Mouse (Mus musculus) intestine, embryonic 15.5 days (tissue): ENCODE results near the gene Arntl. TPM values are rescaled to one million over a fixed set of nuclear protein-coding genes. Genes with fewer than 3 reads are reported as not detected.
"Not testable (repeated sequence)": the region's sequence is repeated elsewhere in the genome, so short reads cannot be mapped to it uniquely, and the experiment has no call there.

Experiments
- ATAC-seq: fragments of 200-750 bp; cut with Nextera tagmentation; 2 replicates; pipeline ENCODE4 v1.8.0; 2017; ENCODE audit warnings: moderate TSS enrichment, moderate library complexity
- H3K27ac ChIP-seq: fragments of 300-500 bp; sonication (generic); 2 replicates; pipeline ENCODE4 v1.5.1; 2015; ENCODE audit warnings: mild to moderate bottlenecking, inconsistent platforms
- H3K27me3 ChIP-seq: fragments of 300-500 bp; sonication (generic); replicated peaks from 2 replicates; pipeline ENCODE4 v1.6.1; 2015; ENCODE audit warnings: inconsistent platforms
- H3K36me3 ChIP-seq: fragments of 300-500 bp; sonication (generic); 2 replicates; pipeline ENCODE4 v1.6.1; 2015; ENCODE audit warnings: inconsistent platforms
- H3K4me1 ChIP-seq: fragments of 300-500 bp; sonication (generic); replicated peaks from 2 replicates; pipeline ENCODE4 v1.6.1; 2015; ENCODE audit warnings: inconsistent platforms
- H3K4me2 ChIP-seq: fragments of 300-500 bp; sonication (generic); replicated peaks from 2 replicates; pipeline ENCODE4 v1.6.1; 2015; ENCODE audit warnings: mild to moderate bottlenecking, inconsistent platforms
- H3K4me3 ChIP-seq: fragments of 300-500 bp; sonication (generic); replicated peaks from 2 replicates; pipeline ENCODE4 v1.5.1; 2015; ENCODE audit warnings: inconsistent platforms
- H3K9ac ChIP-seq: fragments of 300-500 bp; sonication (generic); 2 replicates; pipeline ENCODE4 v1.6.1; 2015; ENCODE audit warnings: inconsistent platforms
- H3K9me3 ChIP-seq: fragments of 300-500 bp; sonication (generic); 2 replicates; pipeline ENCODE4 v1.6.1; 2016; ENCODE audit warnings: inconsistent platforms
- WGBS: fragments of 180-500 bp; shearing (Covaris S2); methylation state at CpG from one replicate; pipeline ENCODE4 v1.1.7; 2015; 5-methylcytosine and 5-hydroxymethylcytosine counted together
- polyA plus RNA-seq: library from polyadenylated mRNA; unstranded; fragments of >200 nt; fragmentation: Nextera tagmentation; extraction: Ambion mirVana; gene quantifications from 2 replicates; pipeline ENCODE4 v1.2.1, GENCODE M21; 2015

Arntl gene
- polyA plus RNA-seq, 1 experiment from 2014 or later: 8.5 TPM

DNA sequence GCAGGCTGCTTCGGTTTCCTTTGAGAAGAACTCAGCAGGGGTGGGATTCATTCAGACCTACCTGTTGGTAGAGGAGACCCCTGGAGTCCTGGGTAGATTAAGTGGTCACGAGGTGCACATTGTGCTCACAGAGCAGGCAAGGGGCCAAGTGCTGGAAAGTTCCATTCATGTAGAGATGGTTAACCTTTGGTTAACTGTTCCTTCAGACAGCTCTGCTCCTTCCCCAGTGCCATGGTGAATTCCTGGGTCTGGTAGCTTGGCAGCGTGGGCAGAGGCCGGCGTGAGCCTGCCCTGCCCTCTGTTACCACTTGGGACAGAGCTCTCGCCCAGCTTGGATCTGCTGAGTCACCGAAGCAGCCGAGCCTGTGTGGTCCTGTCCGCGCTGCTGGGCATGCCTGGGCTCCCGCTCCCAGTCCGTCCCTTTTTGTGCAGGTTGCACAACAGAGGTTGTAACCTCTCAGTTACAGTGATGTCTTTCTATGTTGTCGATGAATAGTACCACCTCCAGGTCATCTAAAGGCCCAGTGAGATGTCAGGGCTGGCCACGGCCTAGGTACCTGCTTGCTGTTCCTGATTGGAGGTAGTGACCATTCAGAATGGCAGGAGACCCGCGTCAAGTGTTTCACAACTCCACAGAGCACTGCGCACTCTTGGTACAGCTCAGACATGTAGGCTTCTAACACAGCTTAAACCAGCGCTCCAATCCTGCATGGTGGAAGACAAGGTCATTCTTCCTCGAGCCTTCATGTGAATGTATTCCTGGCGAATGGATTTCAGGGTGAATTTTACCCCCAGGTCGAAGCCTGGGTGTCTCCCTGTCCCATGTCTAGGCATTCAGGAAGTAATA lies 53.3 kb downstream of the Arntl start:
- no peaks in the 10 kb centered on the region for H3K9me3 ChIP-seq
- no peak overlapping the region for H3K4me2 ChIP-seq
- no peak overlapping the region for H3K9ac ChIP-seq
- H3K36me3 ChIP-seq: no peaks in the 10 kb centered on the region
- 83% methylated on average over 21 of the region's 21 CpGs for WGBS
- 0 out of 2 replicates have a peak, but pooled peaks cover 9% of the 10 kb centered on the region for H3K4me1 ChIP-seq
- no peaks in the 10 kb centered on the region for H3K27me3 ChIP-seq
- ATAC-seq: no peak
- H3K4me3 ChIP-seq: no peak overlapping the region
- no peak overlapping the region for H3K27ac ChIP-seq

DNA sequence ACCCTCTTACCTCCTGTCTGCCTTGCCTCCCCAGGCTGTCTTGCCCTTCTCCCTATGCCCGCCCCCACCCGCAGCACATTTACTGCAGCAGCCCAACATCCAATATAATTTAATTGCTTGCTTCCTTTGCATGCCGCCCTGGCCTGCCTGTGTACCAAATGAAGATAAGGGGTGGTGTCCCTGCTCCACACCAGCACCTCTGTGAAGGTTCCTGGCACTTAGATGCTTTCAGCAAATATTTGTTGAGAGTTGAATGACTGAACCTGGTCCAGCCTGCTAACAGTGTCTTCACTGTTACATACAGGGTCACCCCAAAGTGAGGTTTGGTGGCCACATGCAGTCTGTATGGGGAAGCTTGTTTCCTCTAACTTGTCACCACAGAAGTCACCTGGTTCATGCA lies 54.4 kb downstream of the Arntl start:
- H3K9ac ChIP-seq: no peak overlapping the region
- H3K36me3 ChIP-seq: no peaks in the 10 kb centered on the region
- WGBS: 45% methylated on average over 3 of the region's 3 CpGs
- H3K27me3 ChIP-seq: no peaks in the 10 kb centered on the region
- H3K4me1 ChIP-seq: 0 out of 2 replicates have a peak, but pooled peaks cover 9% of the 10 kb centered on the region
- H3K9me3 ChIP-seq: no peaks in the 10 kb centered on the region
- no peak overlapping the region for H3K4me2 ChIP-seq
- H3K4me3 ChIP-seq: no peak overlapping the region
- ATAC-seq: 0 out of 2 replicates have a peak, but pooled peaks have one; percentile 42
- no peak overlapping the region for H3K27ac ChIP-seq

DNA sequence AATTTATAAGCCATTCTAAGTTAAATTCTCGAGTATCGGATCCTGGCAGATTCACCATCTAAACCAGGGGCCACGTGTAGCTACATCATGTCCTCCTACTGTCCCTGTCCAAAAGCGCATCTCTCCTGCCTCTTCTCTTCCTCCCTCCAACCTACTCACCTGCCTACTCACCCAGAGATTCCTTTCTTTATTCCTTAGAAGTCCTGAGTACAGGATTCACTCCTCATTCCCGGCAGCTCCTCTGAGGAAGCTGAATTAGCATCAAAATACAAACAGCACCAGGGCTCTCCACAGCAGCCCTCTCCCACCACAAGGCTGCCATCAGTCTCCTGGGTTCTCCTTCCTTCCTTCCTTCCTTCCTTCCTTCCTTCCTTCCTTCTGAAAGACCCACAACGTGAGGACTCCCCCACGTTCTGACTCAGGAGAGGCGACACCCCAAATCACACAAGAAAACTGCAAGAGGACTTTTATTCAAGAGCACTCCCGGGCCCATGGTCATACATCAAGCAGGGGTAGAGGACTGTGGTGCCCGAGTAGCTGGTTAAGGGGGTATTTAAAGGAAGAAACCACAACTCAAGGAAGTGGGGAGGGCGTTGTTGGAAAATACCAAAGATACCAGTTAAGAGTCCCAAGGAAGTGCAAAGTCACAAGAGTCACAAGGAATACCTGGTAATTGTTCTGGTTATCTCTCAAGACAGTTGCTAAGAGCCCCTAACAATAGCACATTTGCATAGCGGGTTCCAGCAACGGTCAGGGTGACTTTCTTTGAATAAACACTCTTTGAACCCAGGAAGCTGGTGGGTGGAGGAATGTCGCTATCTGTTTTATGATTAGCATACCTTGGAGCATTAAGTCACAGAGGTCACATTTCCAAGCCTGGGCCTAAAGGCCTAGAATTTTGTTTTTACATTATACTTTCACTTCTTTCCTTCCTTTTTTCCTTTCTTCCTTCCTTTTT lies 55.5 kb downstream of the Arntl start:
- not testable (repeated sequence) for H3K9ac ChIP-seq, H3K4me2 ChIP-seq, H3K4me1 ChIP-seq, H3K27me3 ChIP-seq, H3K9me3 ChIP-seq, H3K27ac ChIP-seq, H3K36me3 ChIP-seq, H3K4me3 ChIP-seq, ATAC-seq
- WGBS: 44% methylated on average over 14 of the region's 14 CpGs

DNA sequence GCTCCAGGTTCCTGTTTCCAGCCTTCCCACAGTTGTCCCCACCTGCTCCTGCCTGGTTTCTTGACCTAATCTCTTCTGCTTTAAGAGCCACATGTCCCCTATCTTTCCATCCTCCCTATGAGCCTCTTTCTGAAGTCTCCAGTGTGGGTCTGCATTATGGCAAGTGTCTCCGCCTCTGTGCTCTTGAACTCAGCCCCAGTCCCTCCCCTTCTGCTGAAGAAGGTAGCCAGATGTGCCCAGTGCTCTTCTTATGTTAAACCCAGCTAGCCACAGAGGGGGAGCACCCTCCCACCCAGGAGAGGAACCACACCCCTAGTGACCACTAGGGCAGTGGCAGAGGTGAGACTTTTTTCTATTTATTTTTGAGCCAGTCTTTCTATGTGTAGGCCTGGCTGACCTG lies 56.7 kb downstream of the Arntl start:
- no peak for ATAC-seq
- H3K27me3 ChIP-seq: no peaks in the 10 kb centered on the region
- H3K4me2 ChIP-seq: no peak overlapping the region
- WGBS: 95% methylated on average over 1 of the region's 1 CpGs
- no peak overlapping the region for H3K27ac ChIP-seq
- no peak overlapping the region for H3K4me3 ChIP-seq
- H3K9me3 ChIP-seq: no peaks in the 10 kb centered on the region
- no peaks in the 10 kb centered on the region for H3K36me3 ChIP-seq
- H3K4me1 ChIP-seq: 0 out of 2 replicates have a peak, but pooled peaks cover 9% of the 10 kb centered on the region
- no peak overlapping the region for H3K9ac ChIP-seq

DNA sequence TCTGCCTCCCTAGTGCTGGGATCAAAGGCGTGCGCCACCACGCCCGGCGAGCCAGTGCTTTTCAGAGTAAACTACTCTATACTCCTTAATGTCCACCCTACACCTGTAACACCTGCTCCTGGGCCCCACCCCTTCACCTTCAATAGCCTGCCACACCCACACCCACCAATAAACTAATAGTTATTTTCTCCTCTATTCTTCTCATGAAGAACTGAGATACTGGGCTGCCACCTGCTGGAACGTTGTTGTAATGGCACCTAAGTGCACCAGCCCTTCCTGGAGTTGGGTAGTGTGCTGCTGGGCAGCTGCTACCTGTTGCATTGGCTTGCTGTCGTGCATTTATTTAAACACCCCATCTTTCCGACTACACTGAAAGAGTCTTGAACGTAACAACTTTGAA lies 61.0 kb downstream of the Arntl start:
- H3K4me1 ChIP-seq: 0 out of 2 replicates have a peak, but pooled peaks cover 4% of the 10 kb centered on the region
- no peaks in the 10 kb centered on the region for H3K36me3 ChIP-seq
- no peak overlapping the region for H3K4me2 ChIP-seq
- no peaks in the 10 kb centered on the region for H3K9me3 ChIP-seq
- H3K27me3 ChIP-seq: no peaks in the 10 kb centered on the region
- ATAC-seq: peak; percentile 60
- H3K27ac ChIP-seq: no peak overlapping the region
- no peak overlapping the region for H3K4me3 ChIP-seq
- H3K9ac ChIP-seq: no peak overlapping the region
- WGBS: 75% methylated on average over 9 of the region's 9 CpGs

DNA sequence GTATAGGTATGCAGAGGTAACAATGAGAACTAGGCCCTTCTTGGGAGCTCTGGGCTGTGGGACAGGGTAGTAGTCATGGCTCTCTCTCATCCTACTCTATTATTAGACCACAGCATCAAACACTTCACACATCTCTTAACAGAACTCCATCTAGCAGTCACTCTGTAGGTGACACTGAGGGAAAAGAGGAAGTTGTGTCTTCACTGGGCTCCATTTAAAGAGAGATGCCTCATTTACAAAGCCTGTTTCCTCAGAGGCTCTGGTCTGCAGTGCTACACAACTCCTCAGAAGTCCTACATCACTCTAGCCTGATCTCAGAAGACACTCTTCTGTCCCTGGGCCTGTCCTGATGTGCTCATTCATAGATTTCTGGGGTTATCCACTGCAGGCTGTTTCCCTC lies 61.8 kb downstream of the Arntl start:
- Histone ChIP-seq H3K9me3 (no peaks in the 10 kb centered on the region), H3K27ac (no peak overlapping the region), H3K27me3 (no peaks in the 10 kb centered on the region), H3K9ac (no peak overlapping the region), H3K36me3 (no peaks in the 10 kb centered on the region), H3K4me3 (no peak overlapping the region), H3K4me1 (0 out of 2 replicates have a peak, but pooled peaks cover 4% of the 10 kb centered on the region), H3K4me2 (no peak overlapping the region)
- ATAC-seq: no peak

DNA sequence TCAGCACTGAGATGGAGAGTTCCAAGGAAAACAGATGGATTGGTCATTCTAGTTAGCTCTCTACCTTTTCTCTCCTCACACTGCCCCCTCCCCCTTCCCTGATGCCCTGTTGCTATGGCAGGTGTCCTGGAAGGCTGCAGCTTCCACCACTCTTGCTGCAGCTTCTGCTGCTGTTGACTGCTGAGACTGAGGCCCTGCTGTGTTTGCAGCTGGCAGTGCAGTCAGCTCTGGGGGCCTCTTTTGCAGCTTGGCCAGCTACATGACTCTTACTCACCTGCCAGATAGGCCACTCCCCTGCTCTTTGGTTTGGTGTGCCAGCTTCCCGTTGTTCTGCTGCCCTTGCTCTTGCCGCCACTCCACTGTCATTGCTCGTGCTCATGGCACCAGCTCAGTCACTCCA lies 62.7 kb downstream of the Arntl start:
- ATAC-seq: no peak
- Histone ChIP-seq H3K27ac (no peak overlapping the region), H3K9me3 (no peaks in the 10 kb centered on the region), H3K9ac (no peak overlapping the region), H3K36me3 (no peaks in the 10 kb centered on the region), H3K27me3 (no peaks in the 10 kb centered on the region), H3K4me1 (0 out of 2 replicates have a peak, but pooled peaks cover 4% of the 10 kb centered on the region), H3K4me2 (no peak overlapping the region), H3K4me3 (no peak overlapping the region)
- 75% methylated on average over 3 of the region's 3 CpGs for WGBS

DNA sequence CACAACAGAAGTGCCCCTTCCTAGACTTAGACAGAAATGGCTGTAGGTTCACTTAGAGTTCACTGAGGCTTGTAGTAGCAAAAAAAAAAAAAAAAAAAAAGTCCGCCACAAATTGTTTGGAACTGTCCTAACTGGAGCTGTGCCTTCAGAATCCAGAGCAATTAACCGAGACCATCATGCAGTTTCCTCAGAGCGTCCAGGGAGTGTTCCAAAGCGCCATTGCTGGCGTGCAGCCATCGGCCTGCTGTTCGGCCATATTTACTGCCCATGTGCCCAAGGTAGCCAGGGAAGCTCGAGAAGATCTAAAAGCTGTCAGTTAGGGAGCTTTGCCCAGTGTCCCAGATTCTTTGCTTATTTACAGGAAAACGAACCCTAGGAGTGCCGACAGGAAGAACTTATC lies 63.3 kb downstream of the Arntl start:
- WGBS: 70% methylated on average over 10 of the region's 10 CpGs
- ATAC-seq: no peak
- Histone ChIP-seq H3K4me1 (0 out of 2 replicates have a peak, but pooled peaks cover 4% of the 10 kb centered on the region), H3K27ac (no peak overlapping the region), H3K9me3 (no peaks in the 10 kb centered on the region), H3K4me2 (no peak overlapping the region), H3K36me3 (no peaks in the 10 kb centered on the region), H3K27me3 (no peaks in the 10 kb centered on the region), H3K4me3 (no peak overlapping the region), H3K9ac (no peak overlapping the region)

DNA sequence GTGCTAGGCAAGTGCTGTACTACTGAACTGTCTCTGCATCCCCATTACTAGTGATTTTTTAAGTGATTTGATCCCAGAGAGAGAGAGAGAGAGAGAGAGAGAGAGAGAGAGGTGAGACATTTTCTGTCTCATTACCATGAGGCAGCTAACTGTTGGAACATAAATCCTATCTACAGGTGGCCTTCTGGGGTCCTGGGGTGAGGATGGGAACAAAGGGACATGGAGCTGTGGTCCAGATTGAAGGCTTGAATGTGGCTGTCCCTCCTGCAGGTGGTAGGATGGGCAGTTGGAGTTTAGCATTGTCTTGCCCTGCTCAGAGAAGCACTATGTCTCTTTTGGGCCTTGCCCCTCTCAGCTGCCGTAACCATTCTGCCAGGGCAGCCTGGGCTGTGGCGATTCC lies 63.7 kb downstream of the Arntl start:
- no peak overlapping the region for H3K4me2 ChIP-seq
- H3K9me3 ChIP-seq: no peaks in the 10 kb centered on the region
- 77% methylated on average over 2 of the region's 2 CpGs for WGBS
- no peak overlapping the region for H3K4me3 ChIP-seq
- H3K27ac ChIP-seq: no peak overlapping the region
- no peaks in the 10 kb centered on the region for H3K36me3 ChIP-seq
- no peak for ATAC-seq
- H3K9ac ChIP-seq: no peak overlapping the region
- H3K27me3 ChIP-seq: no peaks in the 10 kb centered on the region
- H3K4me1 ChIP-seq: 0 out of 2 replicates have a peak, but pooled peaks cover 4% of the 10 kb centered on the region

DNA sequence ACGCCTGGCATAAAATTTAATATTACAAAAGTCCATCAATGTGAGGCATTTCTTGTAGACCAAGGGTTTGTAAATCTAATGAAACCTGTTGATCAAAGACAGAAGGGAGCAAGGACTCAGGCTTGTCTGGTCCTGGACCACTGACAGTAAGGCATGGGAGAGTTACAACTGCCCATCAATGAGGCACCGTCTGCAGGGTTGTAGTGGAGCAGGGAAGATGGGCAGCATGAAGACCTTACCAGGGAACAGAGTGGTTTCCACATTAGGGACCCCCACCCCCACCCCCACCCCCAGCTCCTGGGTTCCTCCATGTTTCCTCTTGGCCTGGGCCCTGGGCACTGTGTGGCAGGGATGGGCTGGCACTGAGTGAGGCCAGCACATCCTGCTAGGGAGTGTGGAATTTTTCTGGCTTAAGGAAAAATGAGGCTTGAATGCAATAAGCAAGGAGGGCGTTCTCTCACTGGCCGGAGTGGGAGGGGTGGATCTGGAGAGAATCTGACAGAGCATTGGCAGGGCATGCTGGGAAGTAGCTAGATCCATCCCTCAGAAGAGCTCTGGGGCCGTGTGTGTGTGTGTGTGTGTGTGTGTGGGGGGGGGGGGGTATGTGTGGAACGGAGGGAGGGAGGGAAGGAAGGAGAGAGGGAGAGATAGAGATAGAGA lies 65.2 kb downstream of the Arntl start:
- whole genome bisulfite sequencing: 56% methylated on average over 6 of the region's 6 CpGs
- Histone ChIP-seq H3K27ac (no peak overlapping the region), H3K36me3 (no peaks in the 10 kb centered on the region), H3K4me3 (no peak overlapping the region), H3K4me2 (no peak overlapping the region), H3K27me3 (no peaks in the 10 kb centered on the region), H3K4me1 (0 out of 2 replicates have a peak, but pooled peaks cover 4% of the 10 kb centered on the region), H3K9ac (no peak overlapping the region), H3K9me3 (no peaks in the 10 kb centered on the region)
- no peak for ATAC-seq

DNA sequence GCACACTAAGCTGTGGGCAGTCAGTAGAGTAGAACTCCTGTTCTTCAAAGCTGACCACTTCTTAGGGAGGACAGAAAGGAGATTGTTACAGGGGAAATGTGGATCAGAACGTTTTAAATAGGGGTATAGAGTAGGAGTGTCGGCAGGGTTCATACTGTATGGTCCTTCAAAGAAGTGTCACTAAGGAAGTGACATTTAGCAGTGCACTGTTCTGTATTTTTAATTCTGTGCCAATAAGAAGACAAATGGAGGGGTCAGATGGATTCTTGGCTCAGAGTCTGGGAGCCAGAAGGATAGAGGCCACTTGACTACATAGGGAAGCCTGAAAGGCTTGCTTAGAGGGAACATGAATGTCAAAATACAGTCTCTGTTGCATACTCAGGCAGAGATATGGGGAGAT lies 70.0 kb downstream of the Arntl start:
- no peaks in the 10 kb centered on the region for H3K9me3 ChIP-seq
- no peaks in the 10 kb centered on the region for H3K27me3 ChIP-seq
- no peak overlapping the region for H3K4me2 ChIP-seq
- H3K4me3 ChIP-seq: no peak overlapping the region
- H3K27ac ChIP-seq: no peak overlapping the region
- ATAC-seq: no peak
- H3K9ac ChIP-seq: no peak overlapping the region
- H3K4me1 ChIP-seq: no peaks in the 10 kb centered on the region
- H3K36me3 ChIP-seq: no peaks in the 10 kb centered on the region
- WGBS: 61% methylated on average over 2 of the region's 2 CpGs

DNA sequence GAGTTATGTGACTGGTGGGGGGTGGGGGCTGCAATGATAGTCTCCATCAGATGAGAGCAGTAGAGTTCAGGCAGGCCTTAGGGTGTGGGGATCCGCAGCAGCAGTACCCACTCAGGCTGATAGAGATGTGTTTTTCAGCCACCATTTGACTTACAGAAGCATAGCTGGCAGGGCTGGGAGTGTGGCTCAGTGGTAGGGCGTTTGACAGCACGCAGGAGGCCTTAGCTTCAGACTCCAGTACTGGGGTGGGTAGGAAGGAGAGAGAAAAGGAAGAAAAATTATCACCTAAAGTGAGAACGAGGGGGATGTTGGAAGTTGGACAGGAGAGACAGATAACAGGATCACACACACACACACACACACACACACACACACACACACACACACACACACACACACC lies 71.2 kb downstream of the Arntl start:
- no peak for ATAC-seq
- H3K9ac ChIP-seq: no peak overlapping the region
- H3K27ac ChIP-seq: no peak overlapping the region
- WGBS: 75% methylated on average over 4 of the region's 4 CpGs
- no peaks in the 10 kb centered on the region for H3K36me3 ChIP-seq
- no peaks in the 10 kb centered on the region for H3K27me3 ChIP-seq
- no peak overlapping the region for H3K4me3 ChIP-seq
- H3K4me2 ChIP-seq: no peak overlapping the region
- H3K9me3 ChIP-seq: no peaks in the 10 kb centered on the region
- H3K4me1 ChIP-seq: no peaks in the 10 kb centered on the region
